Mouse (Mus musculus) CH12.LX (cell line): ENCODE measurements around the gene Lgals4. TPM values are rescaled to one million over a fixed set of nuclear protein-coding genes. Genes with fewer than 3 reads are reported as not detected.

ENCODE experiments used
- DNase-seq: peaks from one replicate; pipeline ENCODE4 v3.0.0-alpha.2; 2013; ENCODE audit errors: extremely low read depth
- H3K27ac ChIP-seq: 2 replicates; pipeline ENCODE4 v1.5.1; 2012; ENCODE audit warnings: low read depth, mild to moderate bottlenecking, control low read depth, moderate library complexity; ENCODE audit not compliant: insufficient read depth
- H3K27me3 ChIP-seq: replicated peaks from 2 replicates; pipeline ENCODE3; 2012; ENCODE audit warnings: inconsistent platforms
- H3K36me3 ChIP-seq, 2 experiments: replicated peaks in 1 of 2; 2 replicates each; pipeline versions ENCODE3 to v1.6.1; 2012; ENCODE audit warnings: inconsistent platforms in 1 of 2, low read length in 1 of 2, mild to moderate bottlenecking in 1 of 2, mixed read lengths in 1 of 2, moderate library complexity in 1 of 2; ENCODE audit not compliant: control insufficient read depth in 1 of 2, insufficient read depth in 1 of 2
- H3K4me1 ChIP-seq, 2 experiments: 2 replicates each; pipeline ENCODE4 v1.6.1; 2012; ENCODE audit warnings: inconsistent platforms in 1 of 2, moderate library complexity in 1 of 2; ENCODE audit not compliant: insufficient read depth in 2 of 2, control insufficient read depth in 1 of 2
- H3K4me2 ChIP-seq: 2 replicates; pipeline ENCODE4 v1.6.1; 2012; ENCODE audit warnings: low read depth, mild to moderate bottlenecking, control low read depth; ENCODE audit not compliant: poor library complexity, insufficient read depth, severe bottlenecking
- H3K4me3 ChIP-seq, 3 experiments: fragments of 150-350 bp in 1 of 3; sonication (generic) in 1 of 3; replicated peaks in 1 of 3; 2 replicates each; pipeline versions ENCODE3 to v1.5.1; 2011 to 2012; ENCODE audit warnings: low read depth in 2 of 3, low read length in 2 of 3, mild to moderate bottlenecking in 2 of 3, moderate library complexity in 2 of 3, control low read depth in 1 of 3, improper control_type of control experiment in 1 of 3, inconsistent platforms in 1 of 3, mixed read lengths in 1 of 3; ENCODE audit not compliant: poor library complexity in 1 of 3
- H3K79me2 ChIP-seq: replicated peaks from 2 replicates; pipeline ENCODE4 v1.6.1; 2012; ENCODE audit warnings: mild to moderate bottlenecking, moderate library complexity; ENCODE audit not compliant: control insufficient read depth, poor library complexity, insufficient read depth, severe bottlenecking; ENCODE audit errors: extremely low read depth
- H3K9ac ChIP-seq: 2 replicates; pipeline ENCODE4 v1.6.1; 2012; ENCODE audit warnings: low read depth, mild to moderate bottlenecking, control low read depth, moderate library complexity; ENCODE audit not compliant: insufficient read depth
- H3K9me3 ChIP-seq: replicated peaks from 2 replicates; pipeline ENCODE3; 2012; ENCODE audit warnings: low read length, inconsistent platforms, mixed read lengths
- BHLHE40 ChIP-seq: IDR thresholded peaks from 2 replicates; pipeline ENCODE4 v1.6.1; 2011; ENCODE audit warnings: mild to moderate bottlenecking, low read depth, low read length, improper control_type of control experiment
- CHD1 ChIP-seq: IDR thresholded peaks from 2 replicates; pipeline ENCODE4 v1.6.1; 2012; ENCODE audit warnings: low read depth, low read length, improper control_type of control experiment, inconsistent platforms
- CTCF ChIP-seq, 2 experiments: IDR thresholded peaks in 1 of 2; conservative IDR thresholded peaks in 1 of 2; 2 replicates each; pipeline ENCODE4 v1.5.1; 2011 to 2012; ENCODE audit warnings: low read depth in 2 of 2, low read length in 2 of 2, improper control_type of control experiment in 1 of 2, inconsistent platforms in 1 of 2, mild to moderate bottlenecking in 1 of 2, moderate library complexity in 1 of 2
- E2F4 ChIP-seq: IDR thresholded peaks from 2 replicates; pipeline ENCODE4 v1.6.1; 2011; ENCODE audit warnings: low read depth, low read length, improper control_type of control experiment; ENCODE audit not compliant: insufficient replicate concordance
- ELF1 ChIP-seq: IDR thresholded peaks from 2 replicates; pipeline ENCODE4 v1.6.1; 2014; ENCODE audit warnings: low read depth, mild to moderate bottlenecking, inconsistent platforms, low read length, improper control_type of control experiment
- HCFC1 ChIP-seq: IDR thresholded peaks from 2 replicates; pipeline ENCODE4 v1.6.1; 2012; ENCODE audit warnings: low read depth, mild to moderate bottlenecking, inconsistent platforms, low read length, improper control_type of control experiment
- KAT2A ChIP-seq: IDR thresholded peaks from 2 replicates; pipeline ENCODE4 v1.6.1; 2012; ENCODE audit warnings: low read length, improper control_type of control experiment, inconsistent platforms; ENCODE audit not compliant: insufficient replicate concordance
- MAX ChIP-seq: IDR thresholded peaks from 2 replicates; pipeline ENCODE4 v1.6.1; 2011; ENCODE audit warnings: low read length, improper control_type of control experiment
- MAZ ChIP-seq: IDR thresholded peaks from 2 replicates; pipeline ENCODE4 v1.6.1; 2012; ENCODE audit warnings: low read depth, mild to moderate bottlenecking, inconsistent platforms, low read length, improper control_type of control experiment, moderate library complexity
- MEF2A ChIP-seq: IDR thresholded peaks from 2 replicates; pipeline ENCODE4 v1.6.1; 2014; ENCODE audit warnings: low read depth, mild to moderate bottlenecking, inconsistent platforms, low read length, improper control_type of control experiment, borderline replicate concordance
- MXI1 ChIP-seq: IDR thresholded peaks from 2 replicates; pipeline ENCODE4 v1.6.1; 2011; ENCODE audit warnings: mild to moderate bottlenecking, low read depth, low read length, improper control_type of control experiment
- MYC ChIP-seq: IDR thresholded peaks from 2 replicates; pipeline ENCODE4 v1.6.1; 2011; ENCODE audit warnings: low read depth, mild to moderate bottlenecking, improper control_type of control experiment, low read length
- RAD21 ChIP-seq: IDR thresholded peaks from 2 replicates; pipeline ENCODE4 v1.6.1; 2011; ENCODE audit warnings: low read depth, mild to moderate bottlenecking, low read length, improper control_type of control experiment, moderate library complexity
- RCOR1 ChIP-seq: conservative IDR thresholded peaks from 2 replicates; pipeline ENCODE4 v1.6.1; 2012; ENCODE audit warnings: low read depth, mild to moderate bottlenecking, inconsistent platforms, low read length, improper control_type of control experiment
- SIN3A ChIP-seq: IDR thresholded peaks from 2 replicates; pipeline ENCODE4 v1.6.1; 2012; ENCODE audit warnings: low read length, improper control_type of control experiment, inconsistent platforms
- SMC3 ChIP-seq: IDR thresholded peaks from 2 replicates; pipeline ENCODE4 v1.6.1; 2011; ENCODE audit warnings: low read depth, low read length, improper control_type of control experiment
- TCF12 ChIP-seq: IDR thresholded peaks from 2 replicates; pipeline ENCODE4 v1.6.1; 2014; ENCODE audit warnings: low read depth, mild to moderate bottlenecking, inconsistent platforms, low read length, improper control_type of control experiment
- USF2 ChIP-seq: conservative IDR thresholded peaks from 2 replicates; pipeline ENCODE4 v1.6.1; 2011; ENCODE audit warnings: low read depth, low read length, improper control_type of control experiment
- ZNF384 ChIP-seq: IDR thresholded peaks from 2 replicates; pipeline ENCODE4 v1.6.1; 2012; ENCODE audit warnings: low read depth, low read length, improper control_type of control experiment, inconsistent platforms
- dilution Hi-C: fragments of 300-500 bp; cut with MboI; formaldehyde crosslinking; loops from 2 replicates; pipeline ENCODE4 v1.14.3; 2020; ENCODE audit warnings: low sequenced_read_pairs; ENCODE audit not compliant: extremely low pct_unique_long_range_greater_than_20kb, extremely low pct_ligation_motif_present
- in situ Hi-C: fragments of 300-500 bp; cut with MboI; formaldehyde crosslinking; loops from 3 replicates; pipeline ENCODE4 v1.14.3; 2019; ENCODE audit warnings: low sequenced_read_pairs, low pct_ligation_motif_present, low pct_unique_long_range_greater_than_20kb, mixed read lengths
- polyA plus RNA-seq: library from polyadenylated mRNA; unstranded; fragments of >175 nt; gene quantifications from 2 replicates; pipeline ENCODE4 v1.2.1, GENCODE M21; 2012; ENCODE audit warnings: low read depth; ENCODE audit not compliant: insufficient read length
- total RNA-seq, 2 experiments: library from RNA; depleted of rRNA; stranded (reverse); fragments of 300-350 nt in 1 of 2; fragments of >200 nt in 1 of 2; gene quantifications; 2 replicates each; pipeline ENCODE4 v1.2.3; 2012 to 2014

The Lgals4 gene
- total and polyA plus RNA-seq, 3 experiments, result 2.6 to 7.0 (median 6.5) TPM

DNA sequence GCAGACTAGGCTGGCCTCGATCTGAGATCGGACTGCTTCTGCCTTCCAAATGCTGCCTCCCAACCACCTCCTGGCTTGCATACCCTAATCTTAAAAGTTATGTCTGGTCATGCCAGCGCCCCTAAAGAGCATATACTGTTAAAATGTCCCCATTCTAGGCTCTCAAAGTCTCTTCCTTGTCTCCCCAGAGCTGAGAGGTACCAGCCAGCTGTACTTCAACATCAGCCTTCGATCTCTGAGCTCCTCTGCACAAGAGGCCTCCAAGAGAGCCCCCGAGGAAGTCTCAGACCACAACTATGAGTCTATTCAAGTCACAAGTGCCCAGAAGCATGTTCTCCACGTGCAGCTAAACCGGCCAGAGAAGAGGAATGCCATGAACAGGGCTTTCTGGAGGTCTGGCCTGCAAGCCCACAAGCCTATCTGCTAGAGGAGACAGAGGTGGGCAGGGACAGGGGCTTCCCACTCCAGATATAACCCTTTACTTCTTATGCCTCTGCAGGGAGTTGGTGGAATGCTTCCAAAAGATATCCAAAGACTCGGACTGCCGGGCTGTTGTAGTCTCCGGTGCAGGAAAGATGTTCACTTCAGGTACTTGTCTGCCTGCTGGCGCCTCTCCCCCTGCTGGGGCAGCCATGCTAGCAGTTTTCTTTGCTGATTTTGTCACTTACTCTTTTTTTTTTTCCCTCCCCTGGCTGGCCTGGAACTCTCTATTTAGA lies 7.8 kb upstream of the Lgals4 start (continued):
- TF ChIP-seq ZNF384, result peak; percentile 89
- TF ChIP-seq CTCF (conservative IDR thresholded peaks at IDR 0.05 in 1 of 2, IDR thresholded peaks at IDR 0.05 in 1 of 2; ENCODE audit: low read depth in 2 of 2, low read length in 2 of 2), result peak in 1 of 2 experiments; percentile 54; a peak in 2 of 4 replicates
- no peak for TF ChIP-seq USF2
- TF ChIP-seq MAZ, result no peak
- no peak for TF ChIP-seq RCOR1

- Histone ChIP-seq H3K27me3 (no peaks in the 10 kb centered on the region), H3K79me2 (0 out of 2 replicates have a peak, but pooled peaks cover 2% of the 10 kb centered on the region), H3K9ac (peak overlapping the region; percentile 78), H3K9me3 (peaks cover 10% of the 10 kb centered on the region), H3K4me3 (peak overlapping the region in 1 of 3 experiments; percentile 57), H3K27ac (no peak overlapping the region), H3K36me3 (peaks cover 31 to 45% of the 10 kb centered on the region in 2 experiments), H3K4me2 (peak overlapping the region; percentile 58), H3K4me1 (peaks cover 14 to 44% of the 10 kb centered on the region in 2 experiments)
- no peak for TF ChIP-seq RAD21
- TF ChIP-seq ELF1, result no peak
- TF ChIP-seq MXI1, result no peak
- TF ChIP-seq SIN3A, result no peak
- no peak for TF ChIP-seq RCOR1
- TF ChIP-seq E2F4, result no peak
- no peak; the same call in 1 of the 2 replicates for TF ChIP-seq MYC
- TF ChIP-seq TCF12, result no peak
- no peak for TF ChIP-seq HCFC1
- TF ChIP-seq CTCF (conservative IDR thresholded peaks at IDR 0.05 in 1 of 2, IDR thresholded peaks at IDR 0.05 in 1 of 2; ENCODE audit: low read depth in 2 of 2, low read length in 2 of 2), result no peak
- no peak for TF ChIP-seq BHLHE40
- TF ChIP-seq MEF2A, result no peak
- no peak for TF ChIP-seq KAT2A
- TF ChIP-seq SMC3, result no peak
- TF ChIP-seq MAZ, result no peak
- no peak for TF ChIP-seq CHD1
- TF ChIP-seq MAX, result no peak
- dilution Hi-C loops, result no loop called here
- in situ Hi-C loops, result loop anchor here (5.0 kb wide), 1 partner anchor 41 kb away; no protein-coding TSS in a partner anchor
- no peak for DNase-seq
These were observed 7.3 kb upstream of the Lgals4 start for GRCm38 (mm10) chr7:28826402-28826772.
